Mouse (Mus musculus) E14TG2a.4 (cell line): ENCODE results near the gene Tor1aip1.

Source experiments
- CTCF ChIP-seq: conservative IDR thresholded peaks from 2 replicates; pipeline ENCODE4 v1.5.1; 2014; ENCODE audit warnings: low read length
- NANOG ChIP-seq: IDR thresholded peaks from 2 replicates; pipeline ENCODE4 v1.6.1; 2014; ENCODE audit warnings: borderline replicate concordance, low read length, mixed read lengths

DNA sequence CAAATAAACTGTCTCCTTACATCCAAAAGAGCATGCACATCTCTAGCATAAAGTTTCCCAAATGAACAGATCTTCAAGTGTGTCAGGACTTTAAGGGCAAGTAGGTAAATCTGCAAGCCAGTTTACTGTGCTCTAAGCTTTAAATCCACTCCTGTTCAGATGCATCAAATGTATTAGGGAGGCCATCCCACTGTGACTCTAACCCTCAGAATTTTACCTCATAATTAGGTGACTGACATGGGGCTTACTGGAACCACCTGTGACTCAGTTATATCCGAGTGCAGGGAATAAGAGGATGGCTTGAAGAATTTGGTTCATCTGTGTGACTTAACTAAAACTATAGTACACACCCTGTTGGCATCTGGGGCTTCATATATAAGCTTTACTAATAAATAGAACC, 1.6 kb downstream of the Tor1aip1 start:
- no peak for TF ChIP-seq CTCF
- no peak for TF ChIP-seq NANOG
